Mouse (Mus musculus) spleen, postnatal 36 days (tissue): ENCODE results near the gene Icam4.
"Not testable (repeated sequence)": the region's sequence is repeated elsewhere in the genome, so short reads cannot be mapped to it uniquely, and the experiment has no call there.

Source experiments
- DNase-seq, 2 experiments: peaks; one replicate each; pipeline ENCODE4 v3.0.0; 2022; ENCODE audit warnings: low spot score in 2 of 2, mixed read lengths in 1 of 2

Gene Icam4

DNA sequence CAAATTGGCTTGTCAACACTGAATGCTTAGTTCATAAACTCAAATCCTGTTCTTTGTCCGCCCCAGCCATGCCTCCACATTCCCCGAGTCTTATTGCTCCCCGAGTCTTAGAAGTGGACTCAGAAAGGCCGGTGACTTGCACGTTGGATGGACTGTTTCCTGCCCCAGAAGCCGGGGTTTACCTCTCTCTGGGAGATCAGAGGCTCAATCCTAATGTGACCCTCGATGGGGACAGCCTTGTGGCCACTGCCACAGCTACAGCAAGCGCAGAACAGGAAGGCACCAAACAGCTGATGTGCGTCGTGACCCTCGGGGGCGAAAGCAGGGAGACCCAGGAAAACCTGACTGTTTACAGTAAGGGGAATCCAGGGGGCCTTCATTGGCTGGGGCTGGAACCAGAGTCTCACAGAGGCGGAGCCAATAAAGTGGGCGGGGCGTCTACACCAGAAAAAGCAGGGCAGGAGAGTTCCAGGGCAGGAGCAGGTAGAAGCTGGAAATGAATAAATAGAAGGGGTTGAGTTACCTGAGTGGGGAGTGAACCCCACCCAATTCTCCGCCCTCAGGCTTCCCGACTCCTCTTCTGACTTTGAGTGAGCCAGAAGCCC lies 5.4 kb downstream of the Icam4 start:
- DNase-seq: no peak

DNA sequence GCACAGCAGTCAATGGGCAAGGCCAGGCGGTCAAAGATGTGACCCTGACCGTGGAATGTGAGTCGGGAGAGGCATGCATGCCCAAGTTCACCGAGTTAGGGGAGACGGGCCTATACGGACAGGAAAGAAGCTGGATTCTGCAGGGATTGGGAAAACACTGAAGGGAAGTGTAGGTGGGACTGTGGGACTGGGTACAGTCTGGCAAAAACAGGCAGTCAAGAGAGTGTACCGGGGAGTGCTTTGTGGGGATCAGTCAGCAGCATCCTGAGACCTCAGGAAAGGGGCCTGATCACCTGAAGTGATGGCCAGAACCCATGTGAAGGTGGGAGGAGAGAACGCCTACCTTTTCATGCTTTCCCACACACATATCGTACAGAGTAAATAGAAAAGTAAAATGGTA lies 6.4 kb downstream of the Icam4 start:
- DNase-seq: no peak

DNA sequence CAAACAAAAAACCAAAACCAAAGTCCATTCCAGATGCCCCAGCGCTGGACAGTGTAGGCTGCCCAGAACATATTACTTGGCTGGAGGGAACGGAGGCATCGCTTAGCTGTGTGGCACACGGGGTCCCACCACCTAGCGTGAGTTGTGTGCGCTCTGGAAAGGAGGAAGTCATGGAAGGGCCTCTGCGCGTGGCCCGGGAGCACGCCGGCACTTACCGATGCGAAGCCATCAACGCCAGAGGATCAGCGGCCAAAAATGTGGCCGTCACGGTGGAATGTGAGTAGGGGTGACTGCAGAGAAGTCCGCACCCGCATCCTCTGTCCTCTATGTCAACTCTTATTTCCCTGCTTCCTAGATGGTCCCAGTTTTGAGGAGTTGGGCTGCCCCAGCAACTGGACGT lies 7.0 kb downstream of the Icam4 start:
- no peak for DNase-seq

DNA sequence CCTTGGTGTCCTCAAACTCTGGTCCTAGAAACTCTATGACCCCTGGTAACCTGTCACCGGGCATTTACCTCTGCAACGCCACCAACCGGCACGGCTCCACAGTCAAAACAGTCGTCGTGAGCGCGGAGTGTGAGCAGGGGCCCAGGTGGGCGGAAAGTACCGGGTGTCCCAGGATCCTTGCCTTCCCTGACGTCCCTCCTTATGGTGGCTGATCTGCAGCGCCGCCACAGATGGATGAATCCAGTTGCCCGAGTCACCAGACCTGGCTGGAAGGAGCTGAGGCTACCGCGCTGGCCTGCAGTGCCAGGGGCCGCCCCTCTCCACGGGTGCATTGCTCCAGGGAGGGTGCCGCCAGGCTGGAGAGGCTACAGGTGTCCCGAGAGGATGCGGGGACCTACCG lies 7.5 kb downstream of the Icam4 start:
- no peak for DNase-seq

DNA sequence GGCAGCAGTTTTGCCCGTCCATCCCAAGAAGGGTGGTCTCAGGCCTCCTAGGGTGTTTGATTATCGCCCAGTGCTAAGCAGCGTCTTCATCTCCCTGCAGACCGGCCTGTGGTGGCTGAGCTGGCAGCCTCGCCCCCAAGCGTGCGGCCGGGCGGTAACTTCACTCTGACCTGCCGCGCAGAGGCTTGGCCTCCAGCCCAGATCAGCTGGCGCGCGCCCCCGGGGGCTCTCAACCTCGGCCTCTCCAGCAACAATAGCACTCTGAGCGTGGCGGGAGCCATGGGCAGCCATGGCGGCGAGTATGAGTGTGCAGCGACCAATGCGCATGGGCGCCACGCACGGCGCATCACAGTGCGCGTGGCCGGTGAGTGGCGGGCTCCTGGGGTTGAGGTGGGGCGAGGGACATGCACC lies 8.3 kb downstream of the Icam4 start:
- no peak for DNase-seq

DNA sequence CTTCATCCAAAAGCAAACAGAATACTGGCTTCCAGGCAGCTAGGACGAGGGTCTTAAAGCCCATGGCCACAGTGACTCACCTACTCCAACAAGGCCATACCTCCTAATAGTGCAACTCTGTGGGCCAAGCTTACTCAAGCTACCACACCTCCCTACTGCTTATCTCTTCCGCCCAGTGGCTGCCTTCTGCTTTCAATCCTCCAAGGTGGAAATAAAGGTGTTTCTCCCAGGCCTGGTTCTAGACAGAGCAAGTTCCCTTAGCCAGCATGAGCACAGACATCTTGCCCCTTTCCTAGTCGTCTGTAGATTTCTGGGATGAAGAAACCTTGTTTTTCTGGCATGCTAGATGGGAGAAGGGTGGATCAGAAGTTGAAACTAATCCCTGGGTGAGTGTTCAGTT lies 10.6 kb downstream of the Icam4 start:
- no peak for DNase-seq

DNA sequence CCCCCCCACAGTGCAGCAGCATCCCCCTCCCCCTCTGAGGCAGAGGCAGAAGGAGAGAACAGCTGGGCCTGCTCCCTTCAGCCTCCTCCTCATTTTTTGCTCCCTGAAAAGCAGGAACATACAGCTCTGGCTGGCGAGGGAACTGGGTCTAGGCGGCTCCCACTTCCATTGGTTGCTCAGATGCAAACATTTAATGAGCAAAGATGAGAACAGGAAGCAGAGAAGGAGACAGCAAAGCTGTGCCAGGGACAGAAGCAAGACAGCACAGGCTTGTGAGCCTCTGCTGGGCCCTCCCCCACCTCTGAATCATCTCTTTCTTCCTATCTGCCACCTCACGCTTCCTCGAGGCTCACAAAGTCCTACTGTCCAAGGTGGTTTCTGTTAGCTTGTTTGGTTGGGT lies 12.1 kb downstream of the Icam4 start:
- DNase-seq: no peak

DNA sequence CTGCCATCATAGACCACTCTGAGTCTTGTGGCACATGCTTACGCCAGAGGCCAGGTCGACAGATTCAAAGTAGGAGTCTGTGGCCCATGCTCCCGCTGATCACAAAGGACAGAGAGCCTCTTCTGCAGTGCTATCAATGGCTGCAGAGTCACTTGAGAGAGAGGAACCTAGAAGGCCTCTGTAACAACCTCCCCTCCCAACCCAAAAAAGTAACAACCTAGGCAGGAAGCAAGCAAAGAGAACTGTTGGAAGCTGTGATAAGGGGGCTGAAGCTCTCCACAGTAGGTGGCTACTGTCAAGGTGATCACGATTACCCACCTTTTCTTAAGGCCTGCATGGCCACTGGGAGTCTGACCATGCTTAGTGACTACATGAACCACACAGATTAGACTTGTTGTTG lies 14.4 kb downstream of the Icam4 start:
- DNase-seq: no peak

DNA sequence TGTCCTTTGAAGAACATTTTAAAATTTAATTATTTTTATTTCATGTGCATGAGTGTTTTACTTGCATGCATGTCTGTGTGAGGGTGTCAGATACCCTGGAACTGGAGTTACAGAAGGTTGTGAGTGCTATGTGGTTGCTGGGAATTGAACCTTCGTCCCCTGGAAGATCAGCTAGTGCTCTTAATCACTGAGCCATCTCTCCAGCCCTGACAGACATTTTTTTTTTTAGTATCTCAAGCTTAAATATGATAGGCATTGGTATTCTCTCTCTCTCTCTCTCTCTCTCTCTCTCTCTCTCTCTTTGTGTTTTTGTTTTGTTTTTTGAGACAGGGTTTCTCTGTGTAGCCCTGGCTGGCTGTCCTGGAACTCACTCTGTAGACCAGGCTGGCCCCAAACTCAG lies 15.6 kb downstream of the Icam4 start:
- not testable (repeated sequence) for DNase-seq

DNA sequence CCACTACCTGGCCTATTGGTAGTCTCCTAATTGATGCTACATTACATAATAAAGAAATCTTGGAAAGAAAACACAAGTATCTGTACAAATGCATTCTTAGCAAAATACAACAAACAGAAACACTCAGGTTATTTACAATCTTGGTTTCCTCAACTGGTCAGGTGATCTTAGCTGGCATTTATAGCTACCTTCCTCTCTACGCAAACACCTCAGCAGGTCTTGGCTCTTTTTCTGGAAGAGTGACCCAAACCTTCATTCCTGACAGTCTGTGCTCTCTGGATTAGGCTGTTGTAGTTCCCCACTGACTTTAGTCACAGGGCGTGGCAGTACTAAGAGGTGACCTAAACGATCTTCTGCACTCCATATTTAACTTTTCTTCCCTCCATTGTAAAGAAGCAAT lies 16.1 kb downstream of the Icam4 start:
- DNase-seq: no peak

DNA sequence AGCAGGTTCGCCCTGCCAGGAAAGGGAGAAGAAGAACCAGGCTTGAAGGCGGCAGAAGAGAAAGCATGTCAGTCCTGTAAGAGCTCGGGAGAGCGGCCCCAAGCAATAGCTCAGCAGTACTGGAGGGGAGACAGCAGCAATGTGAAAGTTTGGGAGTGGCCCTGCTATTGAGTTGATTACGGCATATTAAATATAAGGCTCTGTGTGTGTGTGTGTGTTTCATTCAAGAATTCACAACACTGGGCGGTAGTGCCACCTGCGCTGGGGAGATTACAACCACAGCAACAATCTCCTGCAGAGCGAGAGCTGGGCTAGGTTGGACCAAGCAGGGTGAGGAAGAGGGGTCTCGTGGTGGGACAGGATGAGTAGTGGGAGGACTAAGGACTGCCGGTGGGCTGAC lies 22.4 kb downstream of the Icam4 start:
- DNase-seq: no peak

DNA sequence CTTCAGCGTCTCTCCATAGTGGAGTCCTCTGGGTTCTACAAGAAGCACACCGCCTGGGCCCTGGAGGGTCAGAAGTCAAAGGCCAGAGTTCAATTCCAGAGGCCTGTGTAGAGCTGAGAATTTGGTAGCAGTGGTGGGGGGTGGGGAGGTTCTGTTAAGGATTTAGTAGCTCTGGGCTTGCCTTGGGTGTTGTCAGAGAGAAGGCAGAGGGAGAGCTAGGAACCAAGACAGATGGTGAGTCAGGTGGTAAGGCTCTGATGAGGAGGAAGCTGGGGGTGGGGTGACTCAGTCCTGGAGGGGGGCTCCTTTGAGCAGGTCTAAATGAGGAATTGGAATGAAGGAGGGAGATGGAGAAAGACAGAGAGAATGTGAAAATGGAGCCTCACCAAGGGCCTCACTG lies 33.8 kb downstream of the Icam4 start:
- no peak for DNase-seq

DNA sequence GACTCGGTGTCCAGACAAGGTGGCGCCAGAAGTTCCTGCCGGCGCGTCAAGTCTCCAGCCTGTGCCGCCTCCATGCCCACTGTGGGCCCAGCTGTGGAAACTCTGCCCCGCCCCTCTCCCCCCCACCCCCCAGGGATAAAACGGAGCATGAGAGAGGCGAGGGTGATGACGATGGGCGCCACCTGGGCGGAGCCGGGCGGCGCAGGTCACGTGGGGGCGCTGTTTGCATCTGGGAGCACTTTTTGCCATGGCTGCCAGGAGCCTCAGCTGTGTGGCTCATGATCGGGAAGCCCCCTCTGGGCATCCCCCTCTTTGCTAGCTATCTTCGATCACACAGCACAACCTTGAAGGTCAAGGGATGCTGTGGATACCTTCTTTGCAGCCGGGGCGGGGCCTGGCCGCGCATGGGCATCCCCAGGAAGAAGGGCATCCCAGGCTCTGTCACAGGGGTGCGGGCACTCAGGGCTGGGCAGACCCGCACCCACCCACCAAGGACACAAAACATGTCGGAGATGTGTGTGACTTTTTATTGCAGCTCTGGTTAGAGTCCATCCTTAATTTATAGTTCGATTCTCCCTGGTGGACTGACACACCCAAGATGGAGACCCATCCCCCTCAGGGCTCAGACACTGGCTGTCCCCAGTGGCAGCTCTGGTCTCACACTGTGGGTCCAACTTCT lies 38.0 kb downstream of the Icam4 start, which contains the start of gene Zglp1:
Gene Zglp1 (minus strand): TSS at position 88 of the 679 bp plus-strand sequence.
- DNase-seq: no peak

DNA sequence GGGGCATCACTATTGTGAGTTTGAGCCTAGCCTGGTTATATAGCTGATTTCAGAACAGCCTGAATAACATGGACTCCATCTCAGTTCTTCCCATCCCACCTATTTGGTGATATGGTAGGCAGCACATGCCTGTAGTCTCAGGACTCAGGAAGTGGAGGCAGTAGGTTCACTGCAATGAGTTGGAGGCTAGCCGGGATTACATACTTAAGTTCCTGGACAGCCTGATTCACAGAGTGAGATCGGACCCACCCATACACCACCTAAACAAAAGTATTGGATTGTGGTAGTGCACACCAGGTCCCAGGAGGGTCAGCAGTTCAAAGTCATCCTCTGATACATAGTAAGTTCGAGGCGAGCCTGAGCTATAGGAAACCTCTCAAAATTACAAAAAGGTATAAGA lies 43.5 kb downstream of the Icam4 start:
- no peak for DNase-seq

DNA sequence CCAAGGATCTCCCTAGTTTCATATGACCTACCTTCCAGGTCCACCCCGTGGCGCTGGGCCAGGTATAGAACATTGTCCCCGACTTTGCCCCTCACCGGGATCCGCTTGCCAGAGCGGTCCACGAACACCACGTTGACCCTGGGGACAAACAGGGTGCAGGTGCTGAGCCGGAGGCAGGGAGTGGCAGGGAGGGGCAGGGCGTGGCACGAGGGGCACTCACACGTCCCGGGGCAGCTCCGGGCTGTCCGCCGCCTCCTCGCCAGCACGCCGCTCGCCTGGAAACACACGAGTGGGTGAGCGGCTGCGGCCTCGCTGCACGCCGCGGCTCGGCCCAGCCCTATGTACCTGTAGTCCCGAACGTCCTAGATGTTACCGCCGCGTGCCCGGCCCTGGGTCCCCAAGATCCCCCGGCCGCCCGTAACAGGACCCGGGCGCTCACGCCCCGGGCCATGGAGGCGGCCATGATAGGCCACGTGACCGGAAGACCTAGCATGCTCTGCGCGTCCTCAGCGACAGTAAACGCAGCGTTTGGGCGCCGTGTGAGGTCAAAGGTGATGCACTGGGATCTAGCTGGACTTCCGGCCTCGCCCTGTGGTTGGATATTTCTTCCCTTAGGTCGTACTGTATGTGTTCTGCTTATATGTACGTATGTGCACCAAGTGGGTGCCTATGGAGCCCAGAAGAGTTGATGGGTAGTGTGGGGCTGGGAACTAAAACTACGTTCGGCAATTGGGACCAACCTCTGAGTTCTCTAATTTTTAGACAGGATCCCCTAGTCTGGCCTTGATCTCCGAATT lies 44.1 kb downstream of the Icam4 start, which contains the start of the genes Gm49373 and Fdx1l:
Gene Gm49373 (minus strand): TSS at position 53 of the 797 bp plus-strand sequence.
Gene Fdx1l (minus strand): TSS at position 571 of the 797 bp plus-strand sequence.
- DNase-seq: peak; percentile 83 to 85

DNA sequence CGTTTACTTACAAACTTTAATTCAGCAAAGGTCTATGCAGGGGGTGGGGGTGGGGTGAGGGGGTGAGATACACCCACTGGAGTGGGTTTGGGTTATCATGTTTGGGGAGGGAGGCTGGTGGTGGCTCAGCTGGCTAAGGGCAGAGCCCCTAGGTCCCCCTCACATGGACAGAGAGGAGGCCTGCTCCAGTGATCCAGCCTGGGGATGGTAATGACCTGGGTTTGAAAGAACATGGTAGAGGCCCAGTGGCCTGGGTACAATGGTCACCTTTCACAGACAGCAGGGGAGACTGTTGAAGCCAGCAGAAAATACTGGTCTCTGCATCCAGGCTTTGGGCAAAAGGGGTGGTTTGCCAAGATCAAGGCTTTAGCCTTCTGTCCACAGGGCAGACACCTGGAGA lies 45.0 kb downstream of the Icam4 start:
- DNase-seq: no peak

DNA sequence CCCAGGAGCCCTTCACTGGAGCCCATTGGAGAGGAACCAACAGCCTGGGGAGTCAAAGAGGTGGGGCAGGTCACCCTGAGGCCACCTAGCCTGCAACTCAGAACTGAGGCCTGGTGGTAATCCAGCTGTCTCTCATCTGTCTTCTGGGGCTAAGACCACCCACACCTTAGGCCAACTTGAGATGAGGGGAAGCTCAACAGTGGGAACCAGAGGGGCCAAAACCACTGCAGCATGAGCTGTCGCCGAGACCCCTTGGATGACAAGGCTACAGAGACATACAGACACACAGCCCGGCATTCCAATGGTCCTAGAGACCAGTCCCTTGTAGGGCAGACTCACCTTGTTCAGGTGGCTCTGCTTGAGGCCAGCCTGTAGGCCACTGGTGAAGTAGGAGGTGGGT lies 46.5 kb downstream of the Icam4 start:
- no peak for DNase-seq
